ENCODE assay signal across 13 mouse cellular contexts in the genomic region with DNA sequence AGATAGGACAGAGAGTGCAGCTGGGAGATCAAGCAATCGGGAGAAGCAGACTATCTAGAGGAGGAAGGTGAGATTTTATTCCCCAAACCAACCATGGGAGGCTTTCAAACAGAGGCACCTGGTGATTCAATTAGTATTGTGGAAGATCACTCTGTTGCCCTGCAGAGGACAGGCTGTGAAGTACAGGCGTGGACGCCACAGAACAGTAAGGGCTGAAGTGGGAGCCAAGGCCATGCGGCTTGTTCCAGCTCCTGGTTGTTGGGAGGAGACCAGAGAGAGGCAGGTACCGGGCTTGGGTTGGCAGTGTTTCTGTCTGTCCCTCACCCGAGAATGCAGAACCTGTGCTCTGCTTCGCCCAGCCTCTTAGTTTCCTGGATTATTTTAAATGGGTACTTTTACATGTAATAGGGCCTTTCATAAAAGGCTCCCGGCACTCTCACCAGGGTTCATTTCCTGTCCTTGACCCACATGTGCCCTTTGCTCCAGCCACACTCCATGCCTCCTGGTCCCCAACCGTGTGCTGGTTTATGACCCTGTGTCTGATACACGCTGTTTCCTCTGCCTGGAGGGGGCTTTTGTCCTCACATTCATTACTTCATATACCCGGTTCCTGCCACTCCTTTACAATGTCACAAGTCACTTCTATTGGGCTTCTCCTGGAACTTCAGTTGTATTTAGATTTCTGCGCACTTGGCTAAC. TPM values are rescaled to one million over a fixed set of nuclear protein-coding genes. Genes with fewer than 3 reads are reported as not detected.
DNase-seq lines count a peak whose midpoint lies in the region; ATAC-seq and TF ChIP-seq lines count a peak whose summit lies in the region.
"Had no signal": no experiment of that assay in that cellular context is flagged by ENCODE, and none has a peak within 500 bp of the region (broad histone marks: within the 10 kb centered on the region; RNA-seq: fewer than 3 reads in every experiment).

No protein-coding gene starts in this region.

- H3K27ac ChIP-seq in heart, adult 2 months: no peak overlapping the region; the same call in 1 of the 2 replicates
- no peak overlapping the region for H3K27ac ChIP-seq in midbrain, embryonic 11.5 days (ENCODE audit: low read depth, low read length)
- H3K27ac ChIP-seq in midbrain, postnatal 0 days (ENCODE audit: low read depth, low read length): no peak overlapping the region
- peak overlapping the region; percentile 75 for H3K27ac ChIP-seq in limb, embryonic 10.5 days
- no peak overlapping the region for H3K27ac ChIP-seq in liver, embryonic 11.5 days (ENCODE audit: low read depth, low read length)
- H3K27ac ChIP-seq: heart, embryonic 15.5 days; layer of hippocampus, adult 2 months; neural tube, embryonic 13.5 days had no signal

- DNase-seq in heart, adult 2 months: peak in 1 of 2 experiments; percentile 23
- DNase-seq in heart, adult 8-10 months (ENCODE audit: low spot score): no peak
- peak; percentile 78 for DNase-seq in midbrain, embryonic 11.5 days (ENCODE audit: low spot score, missing footprints)
- no peak for DNase-seq in midbrain, postnatal 0 days (ENCODE audit: low spot score)
- peak; percentile 67 to 75 for DNase-seq in cerebellum, postnatal 10 days
- peak; percentile 58 for DNase-seq in limb, embryonic 10.5 days (ENCODE audit: low spot score)
- no peak for DNase-seq in liver, embryonic 11.5 days (ENCODE audit: low spot score)
- no peak for DNase-seq in frontal cortex, postnatal 10 days (ENCODE audit: low spot score in 2 of 2)
- DNase-seq: lung, embryonic 14.5 days; midbrain, embryonic 14.5 days had no signal

- peak; percentile 44 for TF ChIP-seq CTCF in heart, adult 2 months (IDR thresholded peaks at IDR 0.05)
- TF ChIP-seq CTCF in midbrain, postnatal 0 days (IDR thresholded peaks at IDR 0.05): no peak

- no peak for TF ChIP-seq POLR2A in heart, adult 2 months (IDR thresholded peaks at IDR 0.05; ENCODE audit: insufficient read depth, low read depth, low read length)

- peak; percentile 67; the same call in 1 of the 2 replicates for TF ChIP-seq EP300 in heart, adult 2 months (IDR thresholded peaks at IDR 0.05; ENCODE audit: insufficient read depth, low read depth, low read length)

- no peaks in the 10 kb centered on the region for H3K27me3 ChIP-seq in heart, adult 2 months (ENCODE audit: control insufficient read depth, insufficient read depth, low read length)
- H3K27me3 ChIP-seq in midbrain, embryonic 11.5 days (ENCODE audit: control insufficient read depth, insufficient read depth, low read length): no peaks in the 10 kb centered on the region
- no peaks in the 10 kb centered on the region for H3K27me3 ChIP-seq in midbrain, postnatal 0 days (ENCODE audit: insufficient read depth, low read length)
- H3K27me3 ChIP-seq in limb, embryonic 10.5 days (ENCODE audit: low read depth, poor library complexity, severe bottlenecking): no peaks in the 10 kb centered on the region
- H3K27me3 ChIP-seq in liver, embryonic 11.5 days (replicated peaks; ENCODE audit: control insufficient read depth, insufficient read depth, low read length): no peaks in the 10 kb centered on the region
- H3K27me3 ChIP-seq: heart, embryonic 15.5 days; neural tube, embryonic 13.5 days had no signal

- no peak for ATAC-seq in midbrain, embryonic 11.5 days (ENCODE audit: low FRiP score)
- ATAC-seq in midbrain, postnatal 0 days (ENCODE audit: low FRiP score): no peak
- no peak for ATAC-seq in liver, embryonic 11.5 days (replicated peaks; ENCODE audit: low FRiP score)

- WGBS in heart, adult 2 months: 40% methylated on average over 12 of the region's 12 CpGs
- 77% methylated on average over 12 of the region's 12 CpGs for WGBS in midbrain, embryonic 11.5 days
- WGBS in midbrain, postnatal 0 days: 82% methylated on average over 12 of the region's 12 CpGs
- WGBS in limb, embryonic 10.5 days: 41% methylated on average over 12 of the region's 12 CpGs
- 69% methylated on average over 12 of the region's 12 CpGs for WGBS in liver, embryonic 11.5 days

- no peak overlapping the region for H3K4me3 ChIP-seq in heart, adult 2 months
- no peak overlapping the region for H3K4me3 ChIP-seq in midbrain, embryonic 11.5 days (ENCODE audit: low read depth, low read length)
- H3K4me3 ChIP-seq in midbrain, postnatal 0 days (ENCODE audit: low read depth, low read length): no peak overlapping the region
- no peak overlapping the region for H3K4me3 ChIP-seq in limb, embryonic 10.5 days
- no peak overlapping the region for H3K4me3 ChIP-seq in liver, embryonic 11.5 days (ENCODE audit: low read depth, low read length)
- H3K4me3 ChIP-seq: heart, embryonic 15.5 days; layer of hippocampus, adult 2 months; neural tube, embryonic 13.5 days had no signal

- H3K4me1 ChIP-seq in heart, adult 2 months (ENCODE audit: control insufficient read depth, insufficient read depth, low read length): peaks cover 5% of the 10 kb centered on the region; the same call in 1 of the 2 replicates
- no peaks in the 10 kb centered on the region for H3K4me1 ChIP-seq in midbrain, embryonic 11.5 days (ENCODE audit: control insufficient read depth, insufficient read depth, low read length)
- H3K4me1 ChIP-seq in midbrain, postnatal 0 days (ENCODE audit: insufficient read depth, low read length): no peaks in the 10 kb centered on the region
- H3K4me1 ChIP-seq in limb, embryonic 10.5 days: peaks cover 20% of the 10 kb centered on the region
- H3K4me1 ChIP-seq in liver, embryonic 11.5 days (replicated peaks; ENCODE audit: control insufficient read depth, insufficient read depth, low read length): no peaks in the 10 kb centered on the region
- H3K4me1 ChIP-seq: neural tube, embryonic 13.5 days had no signal

- intact Hi-C loops in heart, adult 2 months (cut with DNase I): no loop called here

- no peak overlapping the region for H3K4me2 ChIP-seq in midbrain, embryonic 11.5 days
- no peak overlapping the region for H3K4me2 ChIP-seq in midbrain, postnatal 0 days (ENCODE audit: low read depth, low read length, poor library complexity, severe bottlenecking)
- no peak overlapping the region for H3K4me2 ChIP-seq in liver, embryonic 11.5 days
- H3K4me2 ChIP-seq: heart, embryonic 15.5 days; lung, embryonic 14.5 days; neural tube, embryonic 13.5 days had no signal

- no peaks in the 10 kb centered on the region for H3K79me2 ChIP-seq in heart, adult 2 months (replicated peaks; ENCODE audit: control insufficient read depth, insufficient read depth, low read length)

- peaks cover 2% of the 10 kb centered on the region; the same call in 1 of the 2 replicates for H3K36me3 ChIP-seq in heart, adult 2 months (ENCODE audit: control insufficient read depth, insufficient read depth, low read length)
- H3K36me3 ChIP-seq in midbrain, embryonic 11.5 days (ENCODE audit: control insufficient read depth, insufficient read depth, low read length): no peaks in the 10 kb centered on the region
- H3K36me3 ChIP-seq in midbrain, postnatal 0 days (ENCODE audit: insufficient read depth, low read length): no peaks in the 10 kb centered on the region
- no peaks in the 10 kb centered on the region for H3K36me3 ChIP-seq in limb, embryonic 10.5 days
- no peaks in the 10 kb centered on the region for H3K36me3 ChIP-seq in liver, embryonic 11.5 days (ENCODE audit: control insufficient read depth, insufficient read depth, low read length)
- H3K36me3 ChIP-seq: heart, embryonic 15.5 days; neural tube, embryonic 13.5 days had no signal

- H3K9ac ChIP-seq in heart, adult 2 months (ENCODE audit: low read depth, low read length): no peak overlapping the region
- H3K9ac ChIP-seq in midbrain, embryonic 11.5 days (ENCODE audit: low read length): no peak overlapping the region
- no peak overlapping the region for H3K9ac ChIP-seq in midbrain, postnatal 0 days (replicated peaks; ENCODE audit: low read length, poor library complexity, severe bottlenecking)
- H3K9ac ChIP-seq in liver, embryonic 11.5 days (ENCODE audit: low read depth, low read length): no peak overlapping the region
- H3K9ac ChIP-seq: heart, embryonic 15.5 days; lung, embryonic 14.5 days; neural tube, embryonic 13.5 days had no signal

- H3K9me3 ChIP-seq in midbrain, embryonic 11.5 days (ENCODE audit: control insufficient read depth, low read length): no peaks in the 10 kb centered on the region
- no peaks in the 10 kb centered on the region for H3K9me3 ChIP-seq in midbrain, postnatal 0 days (ENCODE audit: low read length)
- H3K9me3 ChIP-seq in limb, embryonic 10.5 days (replicated peaks): no peaks in the 10 kb centered on the region
- H3K9me3 ChIP-seq in liver, embryonic 11.5 days (ENCODE audit: control insufficient read depth, low read length): no peaks in the 10 kb centered on the region
- H3K9me3 ChIP-seq: heart, embryonic 15.5 days; neural tube, embryonic 13.5 days had no signal

RNA-seq across cellular contexts. Expression of a gene that starts 58.3 kb away (rescaled TPM):
- 1 to 10 TPM; 3.5 TPM for total RNA-seq in heart, adult 2 months (2021)
- 2.0 TPM in 2 replicates for polyA plus RNA-seq in heart, adult 2 months (2012; rRNA removed)
- 1 to 10 TPM; 2.7 to 3.7 (median 3.3) TPM for total RNA-seq in heart, adult 8-10 months (2022)
- 16.4 and 17.8 TPM in 2 replicates for polyA plus RNA-seq in midbrain, embryonic 11.5 days (2014; fragmentation: Nextera tagmentation; extraction: Ambion mirVana)
- 7.5 and 9.4 TPM in 2 replicates for total RNA-seq in midbrain, postnatal 0 days (2014; rRNA removed)
- 32.2 and 32.5 TPM in 2 replicates for polyA plus RNA-seq in midbrain, postnatal 0 days (2015; fragmentation: Nextera tagmentation; extraction: Ambion mirVana)
- polyA plus RNA-seq in limb, embryonic 10.5 days (2016; fragmentation: Nextera tagmentation; extraction: Ambion mirVana): 37.0 and 40.3 TPM in 2 replicates
- polyA plus RNA-seq in liver, embryonic 11.5 days (2014; fragmentation: Nextera tagmentation; extraction: Ambion mirVana): 32.5 and 32.6 TPM in 2 replicates

Comparison
In these comparisons a context has a peak if more than half of its experiments do, and no peak if none do; other contexts are left out.
1. DNase-seq: peak in midbrain, embryonic 11.5 days (single experiment), cerebellum, postnatal 10 days (2 of 2) and limb, embryonic 10.5 days (single experiment); none in heart, adult 8-10 months (single experiment), midbrain, postnatal 0 days (single experiment), liver, embryonic 11.5 days (single experiment) and frontal cortex, postnatal 10 days (0 of 2).